ENCODE assay signal across 8 mouse cellular contexts in the genomic region with DNA sequence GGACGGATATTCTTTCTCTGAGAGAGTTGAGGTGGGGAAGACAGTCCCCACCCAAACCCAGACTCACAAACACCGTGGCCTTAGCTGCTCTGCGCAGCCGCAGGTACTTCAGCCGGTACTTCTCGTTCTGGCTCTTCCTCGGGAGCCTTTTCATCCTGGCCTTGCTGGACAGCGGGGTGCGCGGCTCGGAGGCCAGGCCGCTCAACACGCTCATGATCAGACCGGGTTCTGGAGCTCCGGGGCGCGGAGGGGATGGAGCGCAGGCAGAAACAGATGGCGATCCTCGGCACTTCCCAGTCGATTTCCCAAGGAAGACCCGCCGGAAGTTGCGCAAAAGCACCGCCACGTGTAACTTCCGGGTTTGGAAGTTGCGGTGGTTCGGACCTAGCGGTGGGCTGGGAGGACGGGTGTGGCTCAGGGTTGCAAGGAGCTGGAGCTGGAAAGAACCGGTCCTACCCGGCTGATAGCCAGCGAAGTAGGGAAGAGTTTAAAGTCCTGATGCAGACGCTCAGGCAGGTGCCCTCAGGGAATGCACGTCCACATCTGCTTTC. TPM values are rescaled to one million over a fixed set of nuclear protein-coding genes. Genes with fewer than 3 reads are reported as not detected.
A peak's percentile ranks its signal among the peaks of the same experiment; 100 is the strongest.
DNase-seq lines count a peak whose midpoint lies in the region; ATAC-seq and TF ChIP-seq lines count a peak whose summit lies in the region.

A gene (minus strand): TSS at position 382 of the 551 bp plus-strand sequence.

- peak within 1 kb of the TSS; percentile 77 for H3K4me2 ChIP-seq in forebrain, embryonic 13.5 days
- H3K4me2 ChIP-seq in liver, postnatal 0 days (ENCODE audit: low read depth, low read length): peak within 1 kb of the TSS; percentile 74
- H3K4me2 ChIP-seq in neural tube, embryonic 14.5 days (ENCODE audit: low read depth, low read length): peak within 1 kb of the TSS; percentile 48

- H3K4me3 ChIP-seq in E14TG2a.4 (replicated peaks; ENCODE audit: low read length): peak within 1 kb of the TSS; percentile 95
- peak within 1 kb of the TSS; percentile 57 for H3K4me3 ChIP-seq in forebrain, embryonic 13.5 days
- H3K4me3 ChIP-seq in liver, postnatal 0 days (ENCODE audit: low read depth, low read length): peak within 1 kb of the TSS; percentile 81
- peak within 1 kb of the TSS; percentile 74 for H3K4me3 ChIP-seq in neural tube, embryonic 14.5 days (ENCODE audit: low read depth, low read length)

- under 1% methylated on average over 36 of the region's 36 CpGs for WGBS in forebrain, embryonic 13.5 days
- WGBS in large intestine, adult 2 months: under 1% methylated on average over 36 of the region's 36 CpGs
- under 1% methylated on average over 36 of the region's 36 CpGs for WGBS in liver, postnatal 0 days (ENCODE audit: insufficient replicate concordance)
- WGBS in neural tube, embryonic 14.5 days: under 1% methylated on average over 36 of the region's 36 CpGs

- no peak for TF ChIP-seq CTCF in E14TG2a.4 (conservative IDR thresholded peaks at IDR 0.05; ENCODE audit: low read length)
- TF ChIP-seq CTCF in liver, postnatal 0 days (IDR thresholded peaks at IDR 0.05; ENCODE audit: low read depth): no peak

- peak within 1 kb of the TSS; percentile 71 for H3K9ac ChIP-seq in forebrain, embryonic 13.5 days
- H3K9ac ChIP-seq in liver, postnatal 0 days (replicated peaks): peak within 1 kb of the TSS; percentile 85
- H3K9ac ChIP-seq in neural tube, embryonic 14.5 days (replicated peaks; ENCODE audit: low read depth, low read length): peak within 1 kb of the TSS; percentile 64

- DNase-seq in heart, postnatal 10 days: peak; percentile 90 to 92
- DNase-seq in large intestine, adult 2 months (ENCODE audit: low read depth, low spot score): peak; percentile 95
- peak; percentile 90 for DNase-seq in liver, postnatal 0 days
- DNase-seq in testis, postnatal 14 days (ENCODE audit: low spot score): peak; percentile 84

- H3K9me3 ChIP-seq in E14TG2a.4 (ENCODE audit: low read length): no peaks in the 10 kb centered on the region
- H3K9me3 ChIP-seq in forebrain, embryonic 13.5 days (replicated peaks): no peaks in the 10 kb centered on the region
- no peaks in the 10 kb centered on the region for H3K9me3 ChIP-seq in liver, postnatal 0 days (ENCODE audit: low read length)
- no peaks in the 10 kb centered on the region for H3K9me3 ChIP-seq in neural tube, embryonic 14.5 days (ENCODE audit: control insufficient read depth, low read length)

- peak; percentile 82 for ATAC-seq in cerebellum, adult (ENCODE audit: insufficient number of reproducible peaks, low FRiP score, low TSS enrichment)
- ATAC-seq in forebrain, embryonic 13.5 days: peak; percentile 90
- ATAC-seq in liver, postnatal 0 days: peak; percentile 96
- peak; percentile 95 for ATAC-seq in neural tube, embryonic 14.5 days (ENCODE audit: low read depth)

- H3K27me3 ChIP-seq in E14TG2a.4 (ENCODE audit: insufficient read depth, low read length): no peaks in the 10 kb centered on the region
- H3K27me3 ChIP-seq in forebrain, embryonic 13.5 days: no peaks in the 10 kb centered on the region
- H3K27me3 ChIP-seq in liver, postnatal 0 days (ENCODE audit: insufficient read depth, low read length): no peaks in the 10 kb centered on the region
- H3K27me3 ChIP-seq in neural tube, embryonic 14.5 days (ENCODE audit: control insufficient read depth, insufficient read depth, low read length): no peaks in the 10 kb centered on the region

- TF ChIP-seq EP300 in liver, postnatal 0 days (IDR thresholded peaks at IDR 0.05; ENCODE audit: low read depth): peak; percentile 67

- intact Hi-C loops in heart, postnatal 10 days (cut with DNase I): no loop called here

- peaks cover 39% of the 10 kb centered on the region for H3K4me1 ChIP-seq in E14TG2a.4 (replicated peaks; ENCODE audit: low read depth, low read length)
- peaks cover 12% of the 10 kb centered on the region for H3K4me1 ChIP-seq in forebrain, embryonic 13.5 days
- no peaks in the 10 kb centered on the region for H3K4me1 ChIP-seq in liver, postnatal 0 days (ENCODE audit: insufficient read depth)
- H3K4me1 ChIP-seq in neural tube, embryonic 14.5 days (ENCODE audit: control insufficient read depth, insufficient read depth, low read length): no peaks in the 10 kb centered on the region; the same call in 1 of the 2 replicates

- peaks cover 34% of the 10 kb centered on the region for H3K36me3 ChIP-seq in E14TG2a.4 (ENCODE audit: insufficient read depth, low read length)
- peaks cover 25% of the 10 kb centered on the region for H3K36me3 ChIP-seq in forebrain, embryonic 13.5 days (ENCODE audit: poor library complexity, severe bottlenecking)
- H3K36me3 ChIP-seq in liver, postnatal 0 days (replicated peaks; ENCODE audit: insufficient read depth, low read length): peaks cover 26% of the 10 kb centered on the region
- H3K36me3 ChIP-seq in neural tube, embryonic 14.5 days (ENCODE audit: control insufficient read depth, insufficient read depth, low read length): peaks cover 13% of the 10 kb centered on the region; the same call in 1 of the 2 replicates

- peak within 1 kb of the TSS; percentile 49; the same call in 1 of the 2 replicates for H3K27ac ChIP-seq in forebrain, embryonic 13.5 days
- peak within 1 kb of the TSS; percentile 94 for H3K27ac ChIP-seq in liver, postnatal 0 days (ENCODE audit: low read depth)
- H3K27ac ChIP-seq in neural tube, embryonic 14.5 days (ENCODE audit: low read depth, low read length): peak within 1 kb of the TSS; percentile 71

RNA-seq across cellular contexts. Expression of the gene that starts here (rescaled TPM):
- 92.9 and 99.1 TPM in 2 replicates for polyA plus RNA-seq in forebrain, embryonic 13.5 days (2015; fragmentation: Nextera tagmentation; extraction: Ambion mirVana)
- 10 to 100 TPM; 51.5 to 52.8 TPM for total RNA-seq in heart, postnatal 10 days (2021)
- 80.7 and 81.6 TPM in 2 replicates for polyA plus RNA-seq in large intestine, adult 2 months (2012; rRNA removed)
- polyA plus RNA-seq in liver, postnatal 0 days (2015; fragmentation: Nextera tagmentation; extraction: Ambion mirVana): 59.7 and 60.5 TPM in 2 replicates
- polyA plus RNA-seq in neural tube, embryonic 14.5 days (2014; fragmentation: Nextera tagmentation; extraction: Ambion mirVana): 81.4 and 94.0 TPM in 2 replicates

Comparison
In these comparisons a context has a peak if more than half of its experiments do, and no peak if none do; other contexts are left out.
1. Peak in every context shown above with its lines: DNase-seq, ATAC-seq, H3K4me3 ChIP-seq and H3K27ac ChIP-seq.